Mouse (Mus musculus) bone marrow, adult 2 months (tissue): Measurements from ENCODE around the gene Pipox.

Experiments
- CTCF ChIP-seq: fragments of 200-500 bp; IDR thresholded peaks from 2 replicates; pipeline ENCODE4 v1.5.1; 2011; ENCODE audit warnings: low read length, control low read depth; ENCODE audit not compliant: control insufficient read depth, insufficient read depth
- POLR2A ChIP-seq: fragments of 200-500 bp; IDR thresholded peaks from 2 replicates; pipeline ENCODE4 v1.6.1; 2011; ENCODE audit warnings: low read depth, mild to moderate bottlenecking, control low read depth, low read length, borderline replicate concordance; ENCODE audit not compliant: control insufficient read depth

DNA sequence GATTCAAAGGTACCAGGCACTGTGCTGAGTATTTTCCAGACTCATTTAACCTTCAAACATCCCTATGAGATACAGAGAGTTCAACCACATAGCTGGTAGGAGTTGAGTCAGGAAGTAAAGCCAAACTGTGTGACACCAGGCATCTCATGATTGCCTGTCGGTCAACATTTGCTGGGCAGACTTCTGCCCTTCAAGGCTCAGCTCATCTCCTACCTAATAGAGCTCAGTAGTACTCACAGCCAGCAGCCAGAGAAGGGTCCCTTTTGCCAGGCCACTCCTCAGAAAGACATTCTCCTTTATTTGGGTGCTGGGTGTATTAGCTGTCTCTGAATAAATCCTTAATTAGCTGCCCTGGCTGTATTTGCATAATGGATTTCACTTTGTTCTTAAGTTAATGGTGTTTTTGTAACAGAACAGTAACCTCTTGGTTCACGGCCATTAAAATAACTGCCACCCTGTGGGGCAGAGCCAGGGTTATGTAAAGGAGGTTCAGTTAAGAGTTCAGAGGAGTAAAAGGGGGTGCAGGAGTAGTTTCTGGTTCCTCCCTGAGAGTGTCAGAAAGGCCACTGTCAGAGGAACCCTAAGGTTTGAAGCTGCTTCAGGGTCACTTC is 3.1 kb downstream of the Pipox start:
- no peak for TF ChIP-seq CTCF
- no peak for TF ChIP-seq POLR2A
